Mouse (Mus musculus) E14TG2a.4 (cell line): ENCODE data around the gene Ptafr.
"Not testable (repeated sequence)": the region's sequence is repeated elsewhere in the genome, so short reads cannot be mapped to it uniquely, and the experiment has no call there.

Experiments
- CTCF ChIP-seq: conservative IDR thresholded peaks from 2 replicates; pipeline ENCODE4 v1.5.1; 2014; ENCODE audit warnings: low read length
- NANOG ChIP-seq: IDR thresholded peaks from 2 replicates; pipeline ENCODE4 v1.6.1; 2014; ENCODE audit warnings: borderline replicate concordance, low read length, mixed read lengths
- POU5F1 ChIP-seq: IDR thresholded peaks from 2 replicates; pipeline ENCODE4 v1.6.1; 2014; ENCODE audit warnings: low read length, borderline replicate concordance

DNA sequence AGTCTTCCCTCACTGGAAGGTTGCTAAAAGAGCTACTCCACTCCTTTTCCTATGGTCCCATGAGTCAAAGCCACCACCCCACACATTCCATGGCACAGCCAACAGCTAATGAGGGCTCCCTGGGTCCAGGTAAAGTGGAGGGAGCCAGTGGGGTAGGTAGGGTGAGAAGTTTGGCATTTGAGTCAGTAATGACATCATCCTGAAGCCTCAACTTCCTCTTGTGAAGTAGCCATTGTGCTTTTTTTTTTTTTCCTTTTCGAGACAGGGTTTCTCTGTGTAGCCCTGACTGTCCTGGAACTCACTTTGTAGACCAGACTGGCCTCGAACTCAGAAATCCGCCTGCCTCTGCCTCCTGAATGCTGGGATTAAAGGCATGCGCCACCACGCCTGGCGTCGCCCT lies 8.3 kb upstream of the Ptafr start:
- not testable (repeated sequence) for TF ChIP-seq CTCF, POU5F1, NANOG
